Mouse (Mus musculus): ENCODE measurements around the gene Ptprn. TPM values are rescaled to one million over a fixed set of nuclear protein-coding genes. Genes with fewer than 3 reads are reported as not detected.

The Ptprn gene
- polyA plus RNA-seq (2012; rRNA removed) = 36.6 and 47.6 TPM in 2 replicates

GRCm38 (mm10) chr1:75264091-75264880 lies at the start of gene Ptprn:
TSS of gene Ptprn (minus strand) at chr1:75264502.

GRCm38 (mm10) chr1:75278228-75278627 lies 13.9 kb upstream of the Ptprn start, which contains the start of gene Resp18:
TSS of gene Resp18 (minus strand) at chr1:75278415.

DNA sequence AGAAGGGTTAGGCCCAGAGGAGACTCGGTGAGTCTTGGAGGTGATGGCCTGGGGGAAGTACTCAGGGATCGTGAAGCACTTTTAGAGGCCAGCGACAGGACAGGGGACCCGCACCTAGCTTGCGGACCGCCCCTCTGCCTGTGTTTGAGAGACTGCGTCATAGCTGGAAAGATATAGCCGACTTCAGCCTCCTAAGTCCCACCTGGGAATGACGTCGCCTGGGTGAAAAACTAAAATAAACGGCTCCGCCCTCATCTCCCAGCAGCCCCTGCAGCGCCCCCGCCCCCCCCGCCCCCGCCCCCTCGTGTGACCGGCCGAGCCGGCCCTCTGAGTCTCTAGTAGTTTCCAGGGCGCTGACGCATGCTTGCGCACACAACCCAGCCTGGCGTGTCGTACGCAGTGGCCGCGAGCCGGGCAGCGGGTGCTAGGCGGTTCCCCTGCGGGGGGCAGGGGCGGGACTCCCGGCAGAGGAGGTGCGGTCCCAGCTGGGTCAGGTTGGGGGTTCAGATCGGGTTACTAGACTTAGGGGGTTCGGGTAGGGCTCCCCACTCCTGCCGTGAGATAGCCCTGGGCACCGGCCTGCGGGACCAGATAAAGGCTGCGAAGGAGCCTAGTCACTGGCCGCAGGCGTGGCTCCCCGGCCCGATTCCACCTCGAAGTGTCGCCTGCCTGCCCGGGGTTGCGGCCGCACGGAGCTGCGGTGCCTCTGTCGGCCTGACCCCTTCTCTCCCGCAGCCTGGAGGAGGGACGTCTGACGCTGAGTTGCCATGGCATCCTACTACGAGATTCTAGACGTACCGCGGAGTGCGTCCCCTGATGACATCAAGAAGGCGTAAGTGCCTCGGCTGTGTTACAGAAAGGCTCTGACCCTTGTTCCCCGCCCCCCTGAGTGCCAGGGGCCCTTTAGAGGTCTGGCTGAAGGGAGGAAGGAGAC lies 27.9 kb downstream of the Ptprn start, which contains the start of gene Dnajb2:
Dnajb2 (plus strand) TSS at position 290 of the 934 bp plus-strand sequence.

GRCm38 (mm10) chr1:75231664-75232152 lies 32.6 kb downstream of the Ptprn start, which contains the start of gene A630095N17Rik:
TSS of gene A630095N17Rik (minus strand) at chr1:75232102.

GRCm38 (mm10) chr1:75219531-75219930 lies 44.8 kb downstream of the Ptprn start, which contains the start of gene Tuba4a:
TSS of gene Tuba4a (minus strand) at chr1:75219865.

DNA sequence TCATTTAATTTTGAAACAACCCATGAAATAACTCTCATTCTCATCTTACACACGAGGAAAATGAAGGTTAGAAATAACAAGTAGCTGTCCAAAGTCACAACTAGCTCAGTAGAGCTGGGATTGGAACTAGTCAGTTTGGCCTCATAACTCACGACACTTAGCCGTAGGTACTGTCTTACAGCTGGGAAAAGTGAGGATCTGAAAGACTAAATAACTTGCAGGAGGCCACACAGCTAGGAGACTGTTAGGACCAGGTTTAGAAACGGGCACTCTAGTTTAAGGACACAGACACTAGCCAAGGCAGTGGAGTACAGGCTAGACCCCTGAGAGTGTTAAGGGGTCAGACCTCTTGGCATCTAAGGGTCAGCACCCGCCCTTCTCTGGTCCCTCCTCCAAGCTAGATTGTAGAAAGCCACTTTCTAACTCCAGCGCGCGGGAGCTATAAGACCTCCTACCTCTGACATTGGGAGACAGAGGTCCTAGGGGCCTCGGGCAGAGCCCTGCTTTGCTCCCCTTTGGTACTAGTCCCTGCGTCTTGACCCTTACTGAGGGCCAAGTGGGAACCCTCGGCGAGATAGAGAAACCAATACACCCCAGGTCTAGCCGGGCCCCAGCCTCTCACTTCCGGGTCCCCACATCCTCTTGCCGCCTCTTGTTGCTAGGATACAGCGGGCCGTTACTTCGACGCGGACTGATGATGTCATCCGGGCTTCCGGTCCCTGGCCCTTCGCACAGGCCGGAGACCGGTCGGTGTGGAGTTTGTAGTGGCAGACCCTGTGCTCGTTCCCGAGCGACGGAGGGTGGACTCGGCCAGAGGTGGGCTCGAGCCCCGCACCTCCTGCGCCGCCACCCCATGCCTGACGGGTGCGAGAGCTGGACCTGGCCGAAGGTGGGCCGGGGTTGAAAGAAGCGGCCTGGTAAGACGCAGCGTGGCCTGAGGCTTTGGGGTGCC lies 53.9 kb downstream of the Ptprn start, which contains the start of the genes Glb1l and Stk16:
Glb1l (minus strand) TSS at position 678 of the 952 bp plus-strand sequence.
Stk16 (plus strand) TSS at position 703 of the 952 bp plus-strand sequence.

Other genes with a start within 250 kb of the Ptprn start
- 3.0 and 3.8 TPM in 2 replicates for gene Nhej1, start 139.3 kb downstream of the Ptprn start, polyA plus RNA-seq (2012; rRNA removed)
- 0.06 and 0.15 TPM in 2 replicates for gene Slc23a3, start 130.6 kb downstream of the Ptprn start, polyA plus RNA-seq (2012; rRNA removed)
- 60.0 and 62.1 TPM in 2 replicates for gene Cnppd1, start 121.8 kb downstream of the Ptprn start, polyA plus RNA-seq (2012; rRNA removed)
- gene Retreg2, start 121.7 kb downstream of the Ptprn start, polyA plus RNA-seq (2012; rRNA removed) = 139 and 143 TPM in 2 replicates
- gene Zfand2b, start 95.9 kb downstream of the Ptprn start, polyA plus RNA-seq (2012; rRNA removed) = 53.6 and 56.3 TPM in 2 replicates
- gene Abcb6, start 84.1 kb downstream of the Ptprn start, polyA plus RNA-seq (2012; rRNA removed) = 31.6 and 32.7 TPM in 2 replicates
- gene Ankzf1, start 72.4 kb downstream of the Ptprn start, polyA plus RNA-seq (2012; rRNA removed) = 30.2 and 33.0 TPM in 2 replicates
- 55.1 and 56.4 TPM in 2 replicates for gene Atg9a, start 72.3 kb downstream of the Ptprn start, polyA plus RNA-seq (2012; rRNA removed)
- gene Glb1l, start 53.7 kb downstream of the Ptprn start, polyA plus RNA-seq (2012; rRNA removed) = 40.1 and 40.9 TPM in 2 replicates
- gene Stk16, start 53.7 kb downstream of the Ptprn start, polyA plus RNA-seq (2012; rRNA removed) = 261 and 262 TPM in 2 replicates
- 6.3 and 6.9 TPM in 2 replicates for gene Tuba4a, start 44.6 kb downstream of the Ptprn start, polyA plus RNA-seq (2012; rRNA removed)
- not detected in 2 replicates for gene A630095N17Rik, start 32.4 kb downstream of the Ptprn start, polyA plus RNA-seq (2012; rRNA removed)
- gene Dnajb2, start 28.1 kb downstream of the Ptprn start, polyA plus RNA-seq (2012; rRNA removed) = 49.5 and 53.3 TPM in 2 replicates
- 58.6 and 67.6 TPM in 2 replicates for gene Resp18, start 13.9 kb upstream of the Ptprn start, polyA plus RNA-seq (2012; rRNA removed)
- 146 and 166 TPM in 2 replicates for gene Dnpep, start 53.5 kb upstream of the Ptprn start, polyA plus RNA-seq (2012; rRNA removed)
- gene Des, start 95.8 kb upstream of the Ptprn start, polyA plus RNA-seq (2012; rRNA removed) = 0.93 and 10.1 TPM in 2 replicates
- 41.4 and 54.7 TPM in 2 replicates for gene Speg, start 110.8 kb upstream of the Ptprn start, polyA plus RNA-seq (2012; rRNA removed)
- 101 and 108 TPM in 2 replicates for gene Gmppa, start 171.4 kb upstream of the Ptprn start, polyA plus RNA-seq (2012; rRNA removed)
- gene Asic4, start 185.9 kb upstream of the Ptprn start, polyA plus RNA-seq (2012; rRNA removed) = 22.4 and 30.0 TPM in 2 replicates
- 52.0 and 66.5 TPM in 2 replicates for gene Chpf, start 214.8 kb upstream of the Ptprn start, polyA plus RNA-seq (2012; rRNA removed)
- gene Tmem198, start 215.0 kb upstream of the Ptprn start, polyA plus RNA-seq (2012; rRNA removed) = 34.7 and 39.6 TPM in 2 replicates
- gene Obsl1, start 241.9 kb upstream of the Ptprn start, polyA plus RNA-seq (2012; rRNA removed) = 53.1 and 100 TPM in 2 replicates
- 54.6 and 59.8 TPM in 2 replicates for gene Inha, start 242.6 kb upstream of the Ptprn start, polyA plus RNA-seq (2012; rRNA removed)